Mouse (Mus musculus) ES-Bruce4 (cell line): Measurements from ENCODE around the gene Cpa4.

Source experiments
- CTCF ChIP-seq: IDR thresholded peaks from one replicate; pipeline ENCODE4 v1.8.1; 2011; ENCODE audit warnings: low read depth, low read length
- EP300 ChIP-seq: IDR thresholded peaks from 2 replicates; pipeline ENCODE4 v1.6.1; 2011; ENCODE audit warnings: low read depth, low read length; ENCODE audit not compliant: insufficient read depth
- POLR2A ChIP-seq: IDR thresholded peaks from one replicate; pipeline ENCODE4 v1.8.1; 2011; ENCODE audit warnings: low read length; ENCODE audit not compliant: insufficient read depth

GRCm38 (mm10) chr6:30621986-30622389 lies 53.8 kb downstream of the Cpa4 start:
- TF ChIP-seq EP300 (no peak), POLR2A (no peak), CTCF (no peak)
